Mouse (Mus musculus) heart, adult 9 months (tissue): Measurements from ENCODE around the gene Fgfr3.

Experiments
- DNase-seq, 2 experiments: peaks; one replicate each; pipeline ENCODE4 v3.0.0; 2022; ENCODE audit warnings: low spot score in 2 of 2

Gene Fgfr3

GRCm38 (mm10) chr5:33728841-33729240 lies 7.4 kb downstream of the Fgfr3 start:
- no peak for DNase-seq

- DNase-seq: no peak
Measured at GRCm38 (mm10) chr5:33730516-33730915, 9.0 kb downstream of the Fgfr3 start.

GRCm38 (mm10) chr5:33731051-33731450 lies 9.6 kb downstream of the Fgfr3 start:
- no peak for DNase-seq

GRCm38 (mm10) chr5:33733837-33734236 lies 12.4 kb downstream of the Fgfr3 start:
- DNase-seq: no peak

- no peak for DNase-seq
Measured at GRCm38 (mm10) chr5:33735412-33736092, 14.1 kb downstream of the Fgfr3 start.

GRCm38 (mm10) chr5:33736230-33736629 lies 14.8 kb downstream of the Fgfr3 start:
- no peak for DNase-seq

GRCm38 (mm10) chr5:33737903-33738321 lies 16.4 kb downstream of the Fgfr3 start:
- peak in 1 of 2 experiments; percentile 57 for DNase-seq

- no peak for DNase-seq
Measured at GRCm38 (mm10) chr5:33738341-33738740, 16.9 kb downstream of the Fgfr3 start.

GRCm38 (mm10) chr5:33740548-33740947 lies 19.1 kb downstream of the Fgfr3 start:
- no peak for DNase-seq

- DNase-seq: no peak
Measured at GRCm38 (mm10) chr5:33743481-33743880, 22.0 kb downstream of the Fgfr3 start.

- no peak for DNase-seq
Measured at GRCm38 (mm10) chr5:33777195-33777594, 55.7 kb downstream of the Fgfr3 start.

- no peak for DNase-seq
Measured at GRCm38 (mm10) chr5:33781964-33782344, 60.5 kb downstream of the Fgfr3 start.

- peak; percentile 93 to 95 for DNase-seq
Measured at GRCm38 (mm10) chr5:33782345-33782998, 61.0 kb downstream of the Fgfr3 start, which contains the start of gene Letm1. Letm1 (minus strand) TSS chr5:33782817.

GRCm38 (mm10) chr5:33782999-33783390 lies 61.5 kb downstream of the Fgfr3 start:
- no peak for DNase-seq
